Mouse (Mus musculus) spleen, adult 2 months (tissue): ENCODE results near the gene Qpctl. TPM values are rescaled to one million over a fixed set of nuclear protein-coding genes. Genes with fewer than 3 reads are reported as not detected.

Experiments
- DNase-seq, 2 experiments: peaks; one replicate each; pipeline versions ENCODE4 v3.0.0 to v3.0.0-alpha.2; 2012 to 2021; ENCODE audit warnings: low spot score in 2 of 2, low read depth in 1 of 2
- H3K27ac ChIP-seq: fragments of 200-500 bp; 2 replicates; pipeline ENCODE4 v1.5.1; 2012; ENCODE audit warnings: low read length, inconsistent platforms; ENCODE audit not compliant: insufficient read depth
- H3K27me3 ChIP-seq: fragments of 200-500 bp; 2 replicates; pipeline ENCODE4 v1.6.1; 2012; ENCODE audit warnings: mild to moderate bottlenecking, moderate library complexity, low read length, inconsistent platforms; ENCODE audit not compliant: control insufficient read depth, insufficient read depth
- H3K36me3 ChIP-seq: fragments of 200-500 bp; 2 replicates; pipeline ENCODE4 v1.6.1; 2012; ENCODE audit warnings: mild to moderate bottlenecking, low read length, inconsistent platforms; ENCODE audit not compliant: control insufficient read depth, insufficient read depth
- H3K4me1 ChIP-seq: fragments of 200-500 bp; 2 replicates; pipeline ENCODE4 v1.6.1; 2011; ENCODE audit warnings: inconsistent platforms; ENCODE audit not compliant: control insufficient read depth, insufficient read depth, insufficient read length
- H3K4me3 ChIP-seq: fragments of 200-500 bp; 2 replicates; pipeline ENCODE4 v1.5.1; 2011; ENCODE audit warnings: mild to moderate bottlenecking, inconsistent platforms; ENCODE audit not compliant: insufficient read depth, insufficient read length; ENCODE audit errors: extremely low read depth
- CTCF ChIP-seq: fragments of 200-500 bp; IDR thresholded peaks from 2 replicates; pipeline ENCODE4 v1.5.1; 2011; ENCODE audit warnings: mild to moderate bottlenecking, inconsistent platforms; ENCODE audit not compliant: insufficient read depth, insufficient read length, insufficient replicate concordance; ENCODE audit errors: extremely low read depth
- POLR2A ChIP-seq: fragments of 200-500 bp; IDR thresholded peaks from 2 replicates; pipeline ENCODE4 v1.6.1; 2011; ENCODE audit warnings: low read depth, low read length, inconsistent platforms
- WGBS: fragments of 180-500 bp; shearing (Covaris S2); methylation state at CpG from one replicate; pipeline ENCODE4 v1.1.7; 2018; 5-methylcytosine and 5-hydroxymethylcytosine counted together
- polyA plus RNA-seq: library from polyadenylated mRNA; depleted of rRNA; stranded (reverse); fragments of >200 nt; gene quantifications from 2 replicates; pipeline ENCODE4 v1.2.3, GENCODE M21; 2012

Qpctl gene
- polyA plus RNA-seq, 1 experiment, result 7.7 TPM

DNA sequence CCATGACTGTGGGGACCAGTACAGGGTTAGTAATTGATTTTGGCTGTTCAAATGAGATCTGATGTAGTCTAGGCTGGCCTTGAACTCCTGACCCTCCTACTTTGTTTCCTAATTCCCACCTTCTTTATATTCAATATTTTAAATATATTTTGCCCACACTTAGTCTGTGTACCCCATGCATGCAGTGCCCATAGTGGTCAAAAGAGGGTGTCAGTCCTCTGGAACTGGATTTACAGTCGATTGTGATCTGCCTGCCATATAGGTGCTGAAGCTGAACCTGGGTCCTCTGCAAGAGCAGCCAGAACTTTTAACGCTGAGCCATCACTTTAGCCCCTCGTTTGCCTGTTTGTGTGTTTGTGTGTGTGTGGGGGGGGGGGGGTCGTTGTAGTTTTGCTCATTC is 18.4 kb downstream of the Qpctl start:
- Histone ChIP-seq H3K36me3 (peaks cover 8% of the 10 kb centered on the region), H3K27me3 (no peaks in the 10 kb centered on the region), H3K4me3 (no peak overlapping the region), H3K4me1 (peaks cover 5% of the 10 kb centered on the region), H3K27ac (0 out of 2 replicates have a peak overlapping the region, but pooled peaks have one; percentile 4)
- DNase-seq, result no peak
- WGBS, result 33% methylated on average over 4 of the region's 4 CpGs
- TF ChIP-seq CTCF, result no peak
- no peak for TF ChIP-seq POLR2A

DNA sequence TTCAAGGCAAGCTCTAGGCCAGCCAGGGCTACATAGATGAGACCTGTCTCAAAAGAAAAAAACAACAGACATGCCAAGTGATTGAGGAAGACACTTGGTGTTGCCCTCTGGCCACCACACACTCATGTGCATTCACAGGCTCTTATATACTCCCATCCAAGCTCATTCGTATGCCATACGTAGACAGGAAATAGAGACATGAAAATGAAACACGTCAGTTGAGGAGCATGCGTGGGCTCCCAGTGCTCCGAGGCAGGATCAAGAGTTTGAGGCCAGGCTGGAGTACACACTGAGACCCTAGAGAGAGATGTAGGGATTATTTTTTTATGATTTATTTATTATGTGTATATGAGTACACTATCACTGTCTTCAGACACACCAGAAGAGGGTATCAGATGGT is 19.7 kb downstream of the Qpctl start:
- WGBS, result 82% methylated on average over 5 of the region's 5 CpGs
- no peak for TF ChIP-seq CTCF
- TF ChIP-seq POLR2A, result no peak
- peaks cover 5% of the 10 kb centered on the region for H3K4me1 ChIP-seq
- no peak overlapping the region for H3K4me3 ChIP-seq
- no peaks in the 10 kb centered on the region for H3K27me3 ChIP-seq
- peaks cover 4% of the 10 kb centered on the region; the same call in 1 of the 2 replicates for H3K36me3 ChIP-seq
- H3K27ac ChIP-seq, result no peak overlapping the region
- DNase-seq, result no peak

DNA sequence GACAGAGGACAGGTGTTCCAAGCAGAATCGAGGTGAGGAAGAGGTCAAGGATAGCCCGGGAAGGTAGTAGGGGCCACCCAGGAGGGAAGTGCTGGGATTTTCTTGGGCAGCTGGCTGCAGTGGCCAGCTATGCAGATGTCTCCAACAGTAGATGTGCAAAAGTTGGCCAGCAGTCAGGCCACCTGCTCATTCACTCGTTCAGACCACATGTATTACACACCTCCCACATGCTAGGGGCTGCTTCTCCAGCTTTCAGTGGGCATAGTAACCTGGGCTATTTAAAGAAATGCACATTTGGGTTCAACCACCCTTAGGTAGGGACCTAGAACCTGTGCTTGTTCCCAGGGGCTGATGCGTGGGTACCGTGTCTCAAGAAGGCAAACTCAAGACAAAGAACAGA is 21.3 kb downstream of the Qpctl start:
- Histone ChIP-seq H3K4me1 (peaks cover 5% of the 10 kb centered on the region), H3K27me3 (no peaks in the 10 kb centered on the region), H3K27ac (no peak overlapping the region), H3K4me3 (no peak overlapping the region), H3K36me3 (peaks cover 4% of the 10 kb centered on the region; the same call in 1 of the 2 replicates)
- TF ChIP-seq POLR2A, result no peak
- TF ChIP-seq CTCF, result no peak
- 89% methylated on average over 5 of the region's 5 CpGs for WGBS
- DNase-seq, result no peak

DNA sequence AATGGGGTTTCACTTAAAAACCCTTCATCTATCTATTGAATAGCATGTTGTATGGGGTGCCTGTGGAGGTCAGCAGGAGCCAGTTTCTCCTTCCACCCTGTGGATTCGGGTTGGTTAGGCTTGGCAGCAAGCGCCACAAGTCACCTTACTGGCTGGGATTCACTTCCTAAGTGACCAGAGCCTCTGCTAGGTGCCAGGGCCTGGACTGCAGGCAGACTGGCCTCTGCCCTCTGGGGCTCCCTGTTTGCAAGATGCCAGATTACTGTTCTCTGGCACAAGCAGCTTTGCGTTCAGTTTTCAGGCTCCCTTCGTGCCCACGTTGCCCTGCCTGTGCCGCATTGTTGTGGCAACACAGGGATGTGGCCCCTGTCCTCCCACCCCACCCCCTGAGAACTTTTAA is 24.4 kb downstream of the Qpctl start:
- Histone ChIP-seq H3K36me3 (peaks cover 4% of the 10 kb centered on the region; the same call in 1 of the 2 replicates), H3K4me3 (no peak overlapping the region), H3K27me3 (no peaks in the 10 kb centered on the region), H3K4me1 (no peaks in the 10 kb centered on the region; the same call in 1 of the 2 replicates), H3K27ac (no peak overlapping the region)
- TF ChIP-seq POLR2A, result no peak
- TF ChIP-seq CTCF, result no peak
- DNase-seq, result no peak
- WGBS, result 93% methylated on average over 6 of the region's 6 CpGs

DNA sequence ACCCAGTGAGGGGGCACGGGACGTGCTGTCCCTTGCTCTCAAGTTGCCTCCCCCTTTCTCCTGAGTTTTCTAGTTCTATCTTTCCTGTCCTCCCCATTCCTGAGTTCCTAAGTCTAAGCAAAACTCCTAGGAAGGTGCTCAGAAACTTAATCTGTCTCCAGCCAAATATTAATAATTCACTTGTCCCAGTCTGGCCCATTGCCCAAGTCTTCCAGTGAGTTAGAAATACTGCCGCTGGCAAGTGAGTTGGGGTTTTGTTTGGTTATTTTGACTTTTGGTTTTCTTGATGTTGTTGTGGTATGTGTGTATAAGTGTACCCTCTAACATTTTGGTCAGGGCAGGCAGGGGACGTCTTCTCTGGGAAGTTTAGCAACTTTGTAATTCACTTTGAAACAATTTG is 27.4 kb downstream of the Qpctl start:
- no peak overlapping the region for H3K27ac ChIP-seq
- peaks cover 5% of the 10 kb centered on the region for H3K4me1 ChIP-seq
- WGBS, result 85% methylated on average over 4 of the region's 4 CpGs
- no peak for DNase-seq
- H3K4me3 ChIP-seq, result no peak overlapping the region
- H3K27me3 ChIP-seq, result 0 out of 2 replicates have a peak, but pooled peaks cover 4% of the 10 kb centered on the region
- TF ChIP-seq CTCF, result no peak
- TF ChIP-seq POLR2A, result no peak
- 0 out of 2 replicates have a peak, but pooled peaks cover 2% of the 10 kb centered on the region for H3K36me3 ChIP-seq

DNA sequence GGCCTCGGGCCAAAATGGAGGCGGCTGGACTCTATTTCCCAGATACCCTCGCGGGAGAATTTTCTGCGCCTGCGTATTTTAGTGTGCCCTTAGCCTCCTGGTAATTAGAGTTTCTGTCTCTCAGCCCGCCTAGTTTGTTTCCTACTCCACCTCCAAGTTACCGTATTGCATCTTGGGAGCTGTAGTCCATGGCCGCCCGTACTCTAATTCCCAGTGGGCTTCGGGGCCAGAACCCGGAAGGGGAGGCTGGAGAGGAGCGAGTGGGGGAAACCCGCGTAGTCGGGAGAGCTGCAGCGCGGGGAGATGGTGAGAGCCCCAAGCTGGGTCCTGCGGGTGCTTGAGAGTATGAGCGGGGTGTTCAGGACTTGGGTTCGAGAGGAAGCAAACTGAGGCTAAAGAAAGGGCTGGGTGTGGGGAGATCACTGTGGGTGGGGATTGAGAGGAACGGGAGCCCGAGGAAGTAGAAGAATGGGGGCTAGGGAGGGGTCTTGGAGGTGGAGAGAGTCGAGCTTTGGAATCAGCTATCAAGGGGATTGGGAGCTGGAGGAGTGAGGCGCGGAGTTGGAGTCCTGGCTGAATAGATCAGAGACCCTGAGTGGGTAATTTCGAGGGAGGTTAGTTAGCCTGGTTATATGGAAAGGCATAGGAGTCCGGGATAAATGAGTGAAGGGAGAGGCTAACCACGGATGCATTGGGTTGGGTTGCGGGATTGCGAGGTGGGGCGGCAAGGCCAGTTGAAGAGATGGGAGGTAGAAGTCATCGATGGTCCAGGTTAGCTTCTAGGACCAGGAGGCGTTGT is 29.3 kb downstream of the Qpctl start, which contains the start of gene Fbxo46:
Gene Fbxo46, plus strand, starts transcription at position 229 of the 799 bp plus-strand sequence.
- under 1% methylated on average over 34 of the region's 34 CpGs for WGBS
- H3K27ac ChIP-seq, result peak within 1 kb of the TSS; percentile 34; the same call in 1 of the 2 replicates

DNA sequence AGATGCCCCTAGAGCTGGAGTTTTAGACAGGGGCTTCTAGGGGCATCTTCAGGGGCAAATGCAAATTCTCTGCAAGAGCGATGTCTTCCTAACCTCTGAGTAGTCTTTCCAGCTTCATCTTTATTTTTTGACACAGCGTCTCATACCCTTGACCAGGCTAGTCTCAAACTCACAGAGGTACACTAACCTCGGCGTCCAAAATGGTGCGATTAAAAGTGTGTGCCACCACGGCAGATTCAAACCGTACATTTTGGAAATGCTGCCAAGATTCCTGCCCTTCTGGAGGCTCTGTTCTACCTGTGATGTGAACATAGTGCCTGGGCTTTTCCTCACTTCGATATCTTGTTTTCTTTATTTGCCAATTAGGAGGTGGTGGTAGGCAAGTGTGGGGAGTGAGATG is 30.0 kb downstream of the Qpctl start:
- no peak overlapping the region for H3K4me3 ChIP-seq
- TF ChIP-seq POLR2A (no peak), CTCF (no peak)

More for the DNA sequence above, 29.3 kb downstream of the Qpctl start, which contains the start of gene Fbxo46:
- TF ChIP-seq POLR2A (peak; percentile 90), CTCF (no peak)
- H3K36me3 ChIP-seq, result no peaks in the 10 kb centered on the region
- peak; percentile 93 to 96 for DNase-seq
- H3K4me1 ChIP-seq, result peaks cover 5% of the 10 kb centered on the region
- H3K4me3 ChIP-seq, result peak within 1 kb of the TSS; percentile 84
- 0 out of 2 replicates have a peak, but pooled peaks cover 4% of the 10 kb centered on the region for H3K27me3 ChIP-seq

More for the DNA sequence above, 30.0 kb downstream of the Qpctl start:
- DNase-seq, result no peak
- H3K4me1 ChIP-seq, result peaks cover 5% of the 10 kb centered on the region
- no peaks in the 10 kb centered on the region for H3K36me3 ChIP-seq
- WGBS, result 94% methylated on average over 8 of the region's 8 CpGs
- no peak overlapping the region for H3K27ac ChIP-seq
- 0 out of 2 replicates have a peak, but pooled peaks cover 4% of the 10 kb centered on the region for H3K27me3 ChIP-seq
